Mouse (Mus musculus): ENCODE measurements at regions not wholly inside any gene's neighbourhood (a gene's known extent, or its start where the extent isn't known, plus 50 kb on each side); places are given as distances from the start of the nearest gene placed in this dataset.
A peak's percentile ranks its signal among the peaks of the same experiment; 100 is the strongest.

- no peak for DNase-seq (ENCODE audit: low spot score)
Measured at GRCm38 (mm10) chr13:119267608-119268300, 160.6 kb upstream of the Paip1 start.

- no peak for DNase-seq (ENCODE audit: low spot score)
Measured at GRCm38 (mm10) chr13:119268301-119268675, 160.1 kb upstream of the Paip1 start.

GRCm38 (mm10) chr13:119275500-119275899, 152.9 kb upstream of the Paip1 start:
- no peak for DNase-seq (ENCODE audit: low spot score)

- DNase-seq (ENCODE audit: low spot score): peak; percentile 17
Measured at GRCm38 (mm10) chr13:119277308-119277948, 151.0 kb upstream of the Paip1 start.

GRCm38 (mm10) chr13:119279449-119279848, 149.0 kb upstream of the Paip1 start:
- DNase-seq (ENCODE audit: low spot score): no peak

- DNase-seq (ENCODE audit: low spot score): no peak
Measured at GRCm38 (mm10) chr13:119280622-119281021, 147.8 kb upstream of the Paip1 start.

GRCm38 (mm10) chr13:119283448-119283847, 145.0 kb upstream of the Paip1 start:
- DNase-seq (ENCODE audit: low spot score): peak; percentile 84

- DNase-seq (ENCODE audit: low spot score): no peak
Measured at GRCm38 (mm10) chr13:119309238-119309637, 119.2 kb upstream of the Paip1 start.

- DNase-seq (ENCODE audit: low spot score): no peak
Measured at GRCm38 (mm10) chr13:119310013-119310412, 118.4 kb upstream of the Paip1 start.

- no peak for DNase-seq (ENCODE audit: low spot score)
Measured at GRCm38 (mm10) chr13:119314356-119314755, 114.0 kb upstream of the Paip1 start.

- DNase-seq (ENCODE audit: low spot score): no peak
Measured at GRCm38 (mm10) chr13:119318358-119318757, 110.0 kb upstream of the Paip1 start.

- DNase-seq (ENCODE audit: low spot score): no peak
Measured at GRCm38 (mm10) chr13:119325510-119325909, 102.9 kb upstream of the Paip1 start.

GRCm38 (mm10) chr13:119326877-119327625, 101.3 kb upstream of the Paip1 start:
- no peak for DNase-seq (ENCODE audit: low spot score)

GRCm38 (mm10) chr13:119328731-119329130, 99.7 kb upstream of the Paip1 start:
- no peak for DNase-seq (ENCODE audit: low spot score)

- DNase-seq (ENCODE audit: low spot score): no peak
Measured at GRCm38 (mm10) chr13:119331815-119332214, 96.6 kb upstream of the Paip1 start.

- no peak for DNase-seq (ENCODE audit: low spot score)
Measured at GRCm38 (mm10) chr13:119333915-119334314, 94.5 kb upstream of the Paip1 start.

- DNase-seq (ENCODE audit: low spot score): no peak
Measured at GRCm38 (mm10) chr13:119337861-119338260, 90.5 kb upstream of the Paip1 start.

GRCm38 (mm10) chr13:119339016-119339415, 89.4 kb upstream of the Paip1 start:
- DNase-seq (ENCODE audit: low spot score): no peak

- no peak for DNase-seq (ENCODE audit: low spot score)
Measured at GRCm38 (mm10) chr13:119339762-119340161, 88.6 kb upstream of the Paip1 start.

GRCm38 (mm10) chr13:119341833-119342232, 86.6 kb upstream of the Paip1 start:
- DNase-seq (ENCODE audit: low spot score): peak; percentile 67

- DNase-seq (ENCODE audit: low spot score): no peak
Measured at GRCm38 (mm10) chr13:119342761-119343160, 85.6 kb upstream of the Paip1 start.

- no peak for DNase-seq (ENCODE audit: low spot score)
Measured at GRCm38 (mm10) chr13:119347988-119348387, 80.4 kb upstream of the Paip1 start.

GRCm38 (mm10) chr13:119351346-119351745, 77.1 kb upstream of the Paip1 start:
- peak; percentile 11 for DNase-seq (ENCODE audit: low spot score)
